In genomic region chrX:139808085-139808484, GRCm38 (mm10) we compare ENCODE assay signal across 11 mouse cellular contexts. TPM values are rescaled to one million over a fixed set of nuclear protein-coding genes. Genes with fewer than 3 reads are reported as not detected.
DNase-seq lines count a peak whose midpoint lies in the region; ATAC-seq lines count a peak whose summit lies in the region.
"Had no signal": no experiment of that assay in that cellular context is flagged by ENCODE, and none has a peak within 500 bp of the region (broad histone marks: within the 10 kb centered on the region; RNA-seq: fewer than 3 reads in every experiment).

No protein-coding gene starts in this region.

- H3K36me3 ChIP-seq in forebrain, embryonic 15.5 days = no peaks in the 10 kb centered on the region
- no peaks in the 10 kb centered on the region for H3K36me3 ChIP-seq in forebrain, embryonic 10.5 days (replicated peaks)

- H3K27ac ChIP-seq in forebrain, embryonic 15.5 days (replicated peaks) = no peak overlapping the region
- no peak overlapping the region for H3K27ac ChIP-seq in forebrain, embryonic 10.5 days
- H3K27ac ChIP-seq: macrophage had no signal

- no peaks in the 10 kb centered on the region for H3K4me1 ChIP-seq in forebrain, embryonic 15.5 days
- 0 out of 2 replicates have a peak, but pooled peaks cover 3% of the 10 kb centered on the region for H3K4me1 ChIP-seq in forebrain, embryonic 10.5 days

- no peak overlapping the region for H3K9ac ChIP-seq in forebrain, embryonic 15.5 days (replicated peaks)

- peak; percentile 35; the same call in 1 of the 2 replicates for ATAC-seq in forebrain, embryonic 15.5 days (replicated peaks)

- DNase-seq in forebrain, embryonic 10.5 days (ENCODE audit: extremely low spot score, low spot score) = no peak
- peak; percentile 70 for DNase-seq in R1 (ENCODE audit: low read depth, low spot score)
- peak; percentile 15 for DNase-seq in embryo, embryonic 10.5 days (ENCODE audit: low spot score)
- DNase-seq in kidney, postnatal 14 days = peak; percentile 62
- no peak for DNase-seq in spleen, postnatal 10 days (ENCODE audit: low spot score in 2 of 2)
- DNase-seq in gastrocnemius, postnatal 14 days = no peak
- DNase-seq in spleen, postnatal 14 days (ENCODE audit: low spot score in 2 of 2) = no peak

- no peaks in the 10 kb centered on the region for H3K27me3 ChIP-seq in forebrain, embryonic 15.5 days
- H3K27me3 ChIP-seq in forebrain, embryonic 10.5 days (ENCODE audit: poor library complexity, severe bottlenecking) = peaks cover 98% of the 10 kb centered on the region

- intact Hi-C loops in gastrocnemius, postnatal 14 days (cut with DNase I; ENCODE audit: low total_unique reads) = no loop called here

- WGBS in forebrain, embryonic 15.5 days = 57% methylated on average over 4 of the region's 4 CpGs
- 65% methylated on average over 4 of the region's 4 CpGs for WGBS in forebrain, embryonic 10.5 days

- no peaks in the 10 kb centered on the region for H3K9me3 ChIP-seq in forebrain, embryonic 15.5 days
- no peaks in the 10 kb centered on the region for H3K9me3 ChIP-seq in forebrain, embryonic 10.5 days

- no peak overlapping the region for H3K4me2 ChIP-seq in forebrain, embryonic 15.5 days (replicated peaks)

- H3K4me3 ChIP-seq in forebrain, embryonic 15.5 days = no peak overlapping the region
- no peak overlapping the region for H3K4me3 ChIP-seq in forebrain, embryonic 10.5 days

RNA-seq across cellular contexts. Expression of gene Cldn2, which starts 7.5 kb away (rescaled TPM):
- 0.70 and 2.0 TPM in 2 replicates for polyA plus RNA-seq in forebrain, embryonic 15.5 days (2015; fragmentation: Nextera tagmentation; extraction: Ambion mirVana)
- polyA plus RNA-seq in forebrain, embryonic 10.5 days (2016; fragmentation: Nextera tagmentation; extraction: Ambion mirVana) = 0.25 TPM in 1 of 2 replicates, not detected in the other
- total RNA-seq in gastrocnemius, postnatal 14 days (2021) = under 1 TPM; 0.16 to 0.18 TPM
- polyA plus RNA-seq: heart, postnatal 0 days; macrophage had no signal

RNA-seq across cellular contexts. Expression of gene Ripply1, which starts 25.9 kb away (rescaled TPM):
- not detected in 2 replicates for polyA plus RNA-seq in forebrain, embryonic 15.5 days (2015; fragmentation: Nextera tagmentation; extraction: Ambion mirVana)
- 0.24 TPM in 1 of 2 replicates, not detected in the other for polyA plus RNA-seq in forebrain, embryonic 10.5 days (2016; fragmentation: Nextera tagmentation; extraction: Ambion mirVana)
- total RNA-seq in gastrocnemius, postnatal 14 days (2021) = under 1 TPM; 0.40 to 0.62 TPM
- polyA plus RNA-seq: heart, postnatal 0 days; macrophage; stomach, embryonic 14.5 days had no signal

Comparison
In these comparisons a context has a peak if more than half of its experiments do, and no peak if none do; other contexts are left out.
1. DNase-seq: peak in R1 (single experiment), embryo, embryonic 10.5 days (single experiment) and kidney, postnatal 14 days (single experiment); none in forebrain, embryonic 10.5 days (single experiment), spleen, postnatal 10 days (0 of 2), gastrocnemius, postnatal 14 days (single experiment) and spleen, postnatal 14 days (0 of 2).